Mouse (Mus musculus) limb, embryonic 13.5 days (tissue): ENCODE results near the gene Lsmem1. TPM values are rescaled to one million over a fixed set of nuclear protein-coding genes. Genes with fewer than 3 reads are reported as not detected.
A peak's percentile ranks its signal among the peaks of the same experiment; 100 is the strongest.

Source experiments
- ATAC-seq: fragments of 200-750 bp; cut with Nextera tagmentation; 2 replicates; pipeline ENCODE4 v1.8.0; 2017; ENCODE audit warnings: low read depth, moderate number of reproducible peaks, moderate TSS enrichment; ENCODE audit not compliant: low FRiP score
- H3K27ac ChIP-seq: fragments of 300-500 bp; sonication (generic); 2 replicates; pipeline ENCODE4 v1.5.1; 2015; ENCODE audit warnings: inconsistent platforms, mild to moderate bottlenecking, moderate library complexity
- H3K27me3 ChIP-seq: fragments of 300-500 bp; sonication (generic); 2 replicates; pipeline ENCODE4 v1.6.1; 2015; ENCODE audit warnings: mild to moderate bottlenecking, inconsistent platforms
- H3K36me3 ChIP-seq: fragments of 300-500 bp; sonication (generic); 2 replicates; pipeline ENCODE4 v1.6.1; 2015; ENCODE audit warnings: inconsistent platforms, mild to moderate bottlenecking, moderate library complexity
- H3K4me1 ChIP-seq: fragments of 300-500 bp; sonication (generic); 2 replicates; pipeline ENCODE4 v1.6.1; 2015; ENCODE audit warnings: inconsistent platforms
- H3K4me2 ChIP-seq: fragments of 300-500 bp; sonication (generic); replicated peaks from 2 replicates; pipeline ENCODE4 v1.6.1; 2015; ENCODE audit warnings: inconsistent platforms, mild to moderate bottlenecking, moderate library complexity
- H3K4me3 ChIP-seq: fragments of 300-500 bp; sonication (generic); 2 replicates; pipeline ENCODE4 v1.5.1; 2015; ENCODE audit warnings: moderate library complexity, mild to moderate bottlenecking, inconsistent platforms
- H3K9ac ChIP-seq: fragments of 300-500 bp; sonication (generic); 2 replicates; pipeline ENCODE4 v1.6.1; 2015; ENCODE audit warnings: mild to moderate bottlenecking, inconsistent platforms
- H3K9me3 ChIP-seq: fragments of 300-500 bp; sonication (generic); 2 replicates; pipeline ENCODE4 v1.6.1; 2016; ENCODE audit warnings: inconsistent platforms
- WGBS: fragments of 180-500 bp; shearing (Covaris S2); methylation state at CpG from one replicate; pipeline ENCODE4 v1.1.7; 2015; 5-methylcytosine and 5-hydroxymethylcytosine counted together
- polyA plus RNA-seq: library from polyadenylated mRNA; unstranded; fragments of >200 nt; fragmentation: Nextera tagmentation; extraction: Ambion mirVana; gene quantifications from 2 replicates; pipeline ENCODE4 v1.2.1, GENCODE M21; 2015

The Lsmem1 gene
- polyA plus RNA-seq, 1 experiment from 2014 or later: 0.67 TPM

GRCm38 (mm10) chr12:40223676-40224075 lies 24.4 kb upstream of the Lsmem1 start:
- Histone ChIP-seq H3K27ac (peak overlapping the region; percentile 10; the same call in 1 of the 2 replicates), H3K9ac (peak overlapping the region; percentile 59), H3K27me3 (no peaks in the 10 kb centered on the region), H3K4me2 (peak overlapping the region; percentile 73), H3K4me3 (peak overlapping the region; percentile 74), H3K36me3 (no peaks in the 10 kb centered on the region), H3K4me1 (peaks cover 23% of the 10 kb centered on the region), H3K9me3 (no peaks in the 10 kb centered on the region)
- 56% methylated on average over 10 of the region's 10 CpGs for WGBS
- ATAC-seq: no peak

- Histone ChIP-seq H3K4me3 (peak overlapping the region; percentile 74), H3K9me3 (no peaks in the 10 kb centered on the region), H3K4me2 (peak overlapping the region; percentile 73), H3K36me3 (peaks cover under 1% of the 10 kb centered on the region; the same call in 1 of the 2 replicates), H3K27me3 (no peaks in the 10 kb centered on the region), H3K4me1 (peaks cover 23% of the 10 kb centered on the region), H3K27ac (peak overlapping the region; percentile 96), H3K9ac (peak overlapping the region; percentile 83)
- WGBS: under 1% methylated on average over 47 of the region's 47 CpGs
- peak; percentile 99 for ATAC-seq
These were observed 23.9 kb upstream of the Lsmem1 start for GRCm38 (mm10) chr12:40223082-40223619.

GRCm38 (mm10) chr12:40222251-40223081 lies 23.2 kb upstream of the Lsmem1 start:
- WGBS: under 1% methylated on average over 81 of the region's 81 CpGs
- Histone ChIP-seq H3K36me3 (peaks cover 3% of the 10 kb centered on the region; the same call in 1 of the 2 replicates), H3K4me3 (peak overlapping the region; percentile 74), H3K9me3 (no peaks in the 10 kb centered on the region), H3K27ac (peak overlapping the region; percentile 96), H3K4me2 (peak overlapping the region; percentile 73), H3K9ac (peak overlapping the region; percentile 83), H3K4me1 (peaks cover 23% of the 10 kb centered on the region), H3K27me3 (no peaks in the 10 kb centered on the region)
- peak; percentile 92 for ATAC-seq

GRCm38 (mm10) chr12:40221611-40222010 lies 22.3 kb upstream of the Lsmem1 start:
- H3K4me3 ChIP-seq: peak overlapping the region; percentile 74
- no peak overlapping the region for H3K27ac ChIP-seq
- H3K27me3 ChIP-seq: no peaks in the 10 kb centered on the region
- H3K9ac ChIP-seq: peak overlapping the region; percentile 83
- peak overlapping the region; percentile 73 for H3K4me2 ChIP-seq
- peaks cover 8% of the 10 kb centered on the region for H3K36me3 ChIP-seq
- 14% methylated on average over 5 of the region's 5 CpGs for WGBS
- peaks cover 23% of the 10 kb centered on the region for H3K4me1 ChIP-seq
- no peak for ATAC-seq
- H3K9me3 ChIP-seq: no peaks in the 10 kb centered on the region

- Histone ChIP-seq H3K4me3 (peak overlapping the region; percentile 74), H3K27ac (no peak overlapping the region), H3K27me3 (no peaks in the 10 kb centered on the region), H3K36me3 (peaks cover 14% of the 10 kb centered on the region), H3K4me2 (peak overlapping the region; percentile 73), H3K4me1 (peaks cover 23% of the 10 kb centered on the region), H3K9ac (peak overlapping the region; percentile 83; the same call in 1 of the 2 replicates), H3K9me3 (no peaks in the 10 kb centered on the region)
- WGBS: 22% methylated on average over 3 of the region's 3 CpGs
- ATAC-seq: no peak
These were observed 21.6 kb upstream of the Lsmem1 start for GRCm38 (mm10) chr12:40220896-40221295.

GRCm38 (mm10) chr12:40220001-40220570 lies 20.8 kb upstream of the Lsmem1 start:
- peaks cover 21% of the 10 kb centered on the region for H3K36me3 ChIP-seq
- H3K4me3 ChIP-seq: peak overlapping the region; percentile 74
- H3K27ac ChIP-seq: no peak overlapping the region
- ATAC-seq: no peak
- H3K9ac ChIP-seq: peak overlapping the region; percentile 14; the same call in 1 of the 2 replicates
- no peaks in the 10 kb centered on the region for H3K9me3 ChIP-seq
- peaks cover 23% of the 10 kb centered on the region for H3K4me1 ChIP-seq
- WGBS: 48% methylated on average over 3 of the region's 3 CpGs
- H3K27me3 ChIP-seq: no peaks in the 10 kb centered on the region
- peak overlapping the region; percentile 73 for H3K4me2 ChIP-seq

- no peaks in the 10 kb centered on the region for H3K9me3 ChIP-seq
- no peak for ATAC-seq
- H3K9ac ChIP-seq: no peak overlapping the region
- H3K27ac ChIP-seq: no peak overlapping the region
- no peak overlapping the region for H3K4me3 ChIP-seq
- H3K4me2 ChIP-seq: no peak overlapping the region
- peaks cover 20% of the 10 kb centered on the region for H3K4me1 ChIP-seq
- H3K27me3 ChIP-seq: no peaks in the 10 kb centered on the region
- 69% methylated on average over 2 of the region's 2 CpGs for WGBS
- H3K36me3 ChIP-seq: peaks cover 37% of the 10 kb centered on the region
These were observed 19.2 kb upstream of the Lsmem1 start for GRCm38 (mm10) chr12:40218430-40218945.

GRCm38 (mm10) chr12:40217776-40218175 lies 18.5 kb upstream of the Lsmem1 start:
- H3K4me2 ChIP-seq: no peak overlapping the region
- peaks cover 20% of the 10 kb centered on the region for H3K4me1 ChIP-seq
- H3K27me3 ChIP-seq: no peaks in the 10 kb centered on the region
- no peak overlapping the region for H3K4me3 ChIP-seq
- 75% methylated on average over 2 of the region's 2 CpGs for WGBS
- no peak overlapping the region for H3K9ac ChIP-seq
- no peaks in the 10 kb centered on the region for H3K9me3 ChIP-seq
- H3K36me3 ChIP-seq: peaks cover 44% of the 10 kb centered on the region
- no peak overlapping the region for H3K27ac ChIP-seq
- no peak for ATAC-seq

GRCm38 (mm10) chr12:40214888-40215876 lies 15.9 kb upstream of the Lsmem1 start:
- peaks cover 64% of the 10 kb centered on the region for H3K36me3 ChIP-seq
- no peaks in the 10 kb centered on the region for H3K9me3 ChIP-seq
- no peaks in the 10 kb centered on the region for H3K27me3 ChIP-seq
- H3K27ac ChIP-seq: no peak overlapping the region
- no peak overlapping the region for H3K9ac ChIP-seq
- WGBS: 68% methylated on average over 15 of the region's 15 CpGs
- H3K4me1 ChIP-seq: peaks cover 12% of the 10 kb centered on the region
- H3K4me3 ChIP-seq: no peak overlapping the region
- H3K4me2 ChIP-seq: no peak overlapping the region
- ATAC-seq: no peak

- Histone ChIP-seq H3K9me3 (no peaks in the 10 kb centered on the region), H3K9ac (no peak overlapping the region), H3K27me3 (no peaks in the 10 kb centered on the region), H3K27ac (no peak overlapping the region), H3K4me1 (peaks cover 6% of the 10 kb centered on the region), H3K4me3 (no peak overlapping the region), H3K36me3 (peaks cover 75% of the 10 kb centered on the region), H3K4me2 (no peak overlapping the region)
- ATAC-seq: no peak
- 88% methylated on average over 3 of the region's 3 CpGs for WGBS
These were observed 9.8 kb upstream of the Lsmem1 start for GRCm38 (mm10) chr12:40209049-40209448.

- Histone ChIP-seq H3K4me1 (peaks cover 6% of the 10 kb centered on the region), H3K27me3 (no peaks in the 10 kb centered on the region), H3K4me2 (no peak overlapping the region), H3K9ac (no peak overlapping the region), H3K9me3 (no peaks in the 10 kb centered on the region), H3K36me3 (peaks cover 71% of the 10 kb centered on the region), H3K27ac (no peak overlapping the region), H3K4me3 (no peak overlapping the region)
- no peak for ATAC-seq
- WGBS: 92% methylated on average over 4 of the region's 4 CpGs
These were observed 8.6 kb upstream of the Lsmem1 start for GRCm38 (mm10) chr12:40207909-40208308.
